Mouse (Mus musculus) thymus, adult 2 months (tissue): ENCODE measurements around the gene Hmcn2.

Source experiments
- CTCF ChIP-seq: fragments of 200-500 bp; IDR thresholded peaks from 2 replicates; pipeline ENCODE4 v1.5.1; 2012; ENCODE audit warnings: mild to moderate bottlenecking, control low read depth, low read length, moderate library complexity, borderline replicate concordance; ENCODE audit not compliant: control insufficient read depth, poor library complexity, insufficient read depth; ENCODE audit errors: extremely low read depth
- POLR2A ChIP-seq: fragments of 200-500 bp; IDR thresholded peaks from 2 replicates; pipeline ENCODE4 v1.6.1; 2012; ENCODE audit warnings: mild to moderate bottlenecking, low read length, control low read depth, moderate library complexity; ENCODE audit not compliant: control insufficient read depth, poor library complexity, insufficient read depth; ENCODE audit errors: extremely low read depth

- TF ChIP-seq CTCF: no peak
- no peak for TF ChIP-seq POLR2A
These were observed 141.2 kb downstream of the Hmcn2 start for GRCm38 (mm10) chr2:31455418-31455817.
